Mouse (Mus musculus) G1E (cell line): ENCODE measurements around the gene Shmt2.

ENCODE experiments used
- CTCF ChIP-seq: IDR thresholded peaks from 2 replicates; pipeline ENCODE4 v1.5.1; 2012; ENCODE audit warnings: low read depth, low read length, inconsistent platforms, mixed read lengths
- GATA1 ChIP-seq: IDR thresholded peaks from 2 replicates; pipeline ENCODE4 v1.6.1; 2012; ENCODE audit warnings: borderline replicate concordance, low read length, inconsistent platforms, mixed read lengths
- POLR2AphosphoS5 ChIP-seq: IDR thresholded peaks from 2 replicates; pipeline ENCODE4 v1.6.1; 2012; ENCODE audit warnings: low read depth, low read length, inconsistent platforms; ENCODE audit not compliant: insufficient replicate concordance

- no peak for TF ChIP-seq POLR2AphosphoS5
- TF ChIP-seq CTCF, result no peak
- no peak for TF ChIP-seq GATA1
Measured at GRCm38 (mm10) chr10:127476541-127476940, 45.7 kb downstream of the Shmt2 start.
